Mouse (Mus musculus) ovary, adult 18-20 months (tissue): ENCODE results near the gene Krtap12-1.
"Not testable (repeated sequence)": the region's sequence is repeated elsewhere in the genome, so short reads cannot be mapped to it uniquely, and the experiment has no call there.

ENCODE experiments used
- DNase-seq: peaks from one replicate; pipeline ENCODE4 v3.0.0; 2022; ENCODE audit warnings: low spot score, mixed read lengths

The Krtap12-1 gene

DNA sequence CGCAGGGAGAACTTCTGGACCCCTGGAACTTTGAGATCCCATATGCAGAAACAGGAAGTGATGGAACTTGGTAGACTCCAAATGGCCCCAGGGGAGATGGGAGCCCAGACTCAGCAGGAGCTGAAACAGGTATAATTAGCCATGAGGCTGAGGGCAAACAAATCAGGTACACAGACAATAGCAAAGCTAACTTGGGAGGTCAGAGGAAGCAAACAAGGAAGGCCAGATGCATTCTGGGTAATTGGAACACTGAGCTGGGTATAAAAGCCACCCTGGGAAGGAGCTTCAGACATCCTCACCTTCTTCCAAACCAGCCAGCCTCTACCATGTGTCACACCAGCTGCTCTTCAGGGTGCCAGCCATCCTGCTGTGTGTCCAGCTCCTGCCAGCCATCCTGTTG is at the start of gene Krtap12-1:
TSS of gene Krtap12-1 (plus strand) at position 301 of the 400 bp plus-strand sequence.
- not testable (repeated sequence) for DNase-seq

DNA sequence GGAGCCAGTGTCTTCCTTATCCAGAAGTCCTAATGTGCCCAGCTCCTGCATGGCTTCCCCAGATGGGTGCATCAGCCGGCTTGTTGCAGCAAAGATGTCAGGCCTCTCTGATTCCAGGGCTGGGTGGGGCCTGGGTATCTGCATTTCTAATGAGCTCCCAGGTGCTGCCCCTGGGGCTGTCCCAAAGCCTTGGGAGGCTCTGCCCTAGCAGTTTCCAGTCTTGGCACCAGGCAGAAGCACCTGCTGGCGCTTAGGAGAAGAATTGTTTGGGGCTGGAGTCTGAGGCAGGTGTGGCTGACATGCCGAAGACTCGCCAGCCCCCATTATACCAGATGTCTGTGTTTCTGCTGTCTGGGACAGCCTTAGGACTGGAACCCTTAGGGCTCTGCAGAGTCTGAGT is 49.7 kb upstream of the Krtap12-1 start:
- no peak for DNase-seq

DNA sequence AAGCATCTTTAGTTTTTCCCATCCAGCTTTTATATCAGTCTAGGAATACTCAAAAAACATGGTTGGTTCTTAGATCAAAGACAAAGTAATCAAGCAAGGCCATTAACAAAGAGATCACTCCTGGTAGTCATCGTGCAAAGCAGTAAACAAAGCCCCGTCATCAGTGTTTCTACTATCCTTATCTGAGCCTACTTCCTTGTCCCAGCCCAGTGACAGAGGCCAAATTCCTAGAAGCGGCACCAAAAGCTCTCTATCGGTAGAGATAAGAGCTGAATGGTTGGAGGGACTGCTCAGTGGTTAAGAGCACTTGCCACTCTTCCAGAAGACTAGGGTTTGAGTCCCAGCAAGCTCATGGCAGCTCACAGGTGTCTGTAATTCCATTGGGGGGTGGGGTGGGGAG is 48.9 kb upstream of the Krtap12-1 start:
- no peak for DNase-seq

DNA sequence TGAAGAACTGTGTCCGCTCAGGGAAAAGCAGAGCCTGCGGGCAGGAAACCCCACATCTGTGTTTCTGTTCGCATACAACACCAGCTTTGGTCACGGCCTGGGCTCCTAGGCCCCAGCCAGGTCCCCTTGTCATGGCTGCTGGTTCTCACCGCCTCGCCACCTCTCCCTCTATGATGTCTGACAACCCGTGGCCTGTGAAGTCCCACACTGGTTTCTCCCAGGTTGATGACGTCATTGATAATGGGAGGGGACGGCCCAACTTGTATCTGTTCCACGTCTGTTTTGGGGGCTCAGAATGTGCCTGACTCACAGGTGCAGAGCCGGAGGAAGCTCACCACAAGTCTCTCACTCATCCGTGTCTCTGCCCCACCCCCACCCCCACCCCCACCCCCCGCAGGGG is 46.6 kb upstream of the Krtap12-1 start:
- DNase-seq: no peak

DNA sequence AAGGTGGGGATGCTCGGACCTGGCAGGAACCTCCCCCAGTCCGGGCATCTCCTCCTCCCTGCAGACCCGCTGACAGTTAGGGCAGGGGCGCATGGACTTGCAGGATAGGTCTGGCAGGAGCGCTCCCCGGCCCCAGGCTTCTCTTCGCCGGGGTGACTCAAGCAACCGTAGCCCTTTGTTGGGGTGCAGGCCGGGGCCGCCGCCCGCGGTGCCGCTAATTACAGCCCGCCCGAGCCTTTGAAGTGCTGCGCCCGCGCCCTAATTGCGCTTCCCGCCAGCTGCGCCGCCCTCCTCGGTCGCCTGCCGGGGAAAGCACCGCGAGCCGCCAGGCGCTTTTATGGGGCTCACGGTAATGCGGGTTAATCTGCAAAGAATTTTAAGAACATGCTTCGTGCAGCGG is 42.8 kb upstream of the Krtap12-1 start:
- no peak for DNase-seq

DNA sequence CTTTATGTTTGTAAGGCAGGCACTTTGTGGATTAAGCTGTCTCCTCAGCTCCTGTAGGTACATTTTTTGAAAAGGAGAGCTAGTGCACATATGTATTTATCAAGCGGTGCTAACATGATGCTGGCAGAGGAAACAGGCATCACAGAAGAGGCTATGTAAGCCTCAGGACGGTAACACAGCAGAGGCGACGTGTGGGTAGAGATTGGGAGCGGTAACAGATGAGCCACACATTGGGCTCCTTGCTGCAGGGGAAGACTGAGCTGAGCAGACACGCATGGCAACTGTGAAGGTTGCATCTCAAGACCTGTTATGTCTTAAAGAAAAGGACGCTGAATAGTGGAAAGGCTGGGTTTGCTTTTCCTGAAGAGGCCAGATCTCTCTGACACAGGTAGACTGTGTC is 37.4 kb upstream of the Krtap12-1 start:
- DNase-seq: no peak

DNA sequence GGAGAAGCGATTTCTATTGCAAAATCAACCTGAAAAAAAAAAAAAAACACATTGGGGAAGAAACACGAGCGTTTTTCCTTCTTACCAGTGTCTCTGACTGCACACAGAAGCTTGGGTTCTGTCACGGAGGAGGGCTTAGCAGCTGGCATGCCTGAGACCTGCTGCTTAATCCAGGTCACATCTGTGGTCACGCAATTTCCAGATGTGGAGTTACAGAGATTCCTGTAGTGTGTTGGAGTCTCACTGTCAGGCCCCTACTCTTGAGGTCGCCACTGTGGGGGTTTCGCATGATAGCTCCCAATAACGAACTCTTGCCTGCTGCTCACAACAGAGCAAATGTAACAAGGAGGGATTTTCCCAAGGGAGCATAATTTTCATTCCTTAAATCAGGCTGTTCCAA is 36.2 kb upstream of the Krtap12-1 start:
- DNase-seq: no peak

DNA sequence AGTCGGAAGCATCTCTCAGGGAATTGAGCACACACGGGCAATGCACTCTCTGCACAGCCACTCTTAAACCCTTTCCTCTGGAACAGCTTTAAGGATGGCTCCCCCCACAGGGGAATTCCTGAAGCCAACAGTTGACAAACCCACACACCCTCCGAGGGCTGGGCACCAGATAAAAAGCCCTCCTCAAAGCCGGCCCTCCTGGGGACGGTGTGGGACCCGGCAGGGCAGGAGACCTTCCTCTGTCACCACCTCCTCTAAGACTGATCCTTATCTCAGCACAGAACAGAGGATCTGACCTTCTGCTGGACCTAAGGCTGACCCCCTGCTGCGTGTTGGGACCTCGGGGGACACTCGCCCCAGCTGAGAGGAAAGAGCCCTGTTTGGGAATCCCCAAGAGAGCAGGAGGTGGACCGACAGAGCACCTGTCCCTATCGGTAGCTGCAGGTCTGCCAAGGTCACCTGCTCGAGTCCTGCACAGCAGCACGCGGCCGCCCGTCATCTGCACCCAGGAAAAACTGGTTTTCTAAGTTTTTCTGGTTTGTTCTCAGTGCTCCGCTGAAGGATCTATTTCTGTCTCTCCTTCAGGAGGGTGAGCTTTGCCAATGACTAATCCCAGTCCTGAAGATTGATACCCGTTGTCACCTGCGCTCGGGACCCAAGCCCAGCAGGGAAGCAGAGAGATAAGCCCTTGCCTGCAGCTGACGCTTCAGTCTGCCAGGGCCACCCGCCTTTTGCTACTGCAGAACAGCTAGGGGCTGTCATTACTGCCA is 34.3 kb upstream of the Krtap12-1 start, which contains the start of gene Tspear:
TSS of gene Tspear (plus strand) at position 675 of the 770 bp plus-strand sequence.
- no peak for DNase-seq

DNA sequence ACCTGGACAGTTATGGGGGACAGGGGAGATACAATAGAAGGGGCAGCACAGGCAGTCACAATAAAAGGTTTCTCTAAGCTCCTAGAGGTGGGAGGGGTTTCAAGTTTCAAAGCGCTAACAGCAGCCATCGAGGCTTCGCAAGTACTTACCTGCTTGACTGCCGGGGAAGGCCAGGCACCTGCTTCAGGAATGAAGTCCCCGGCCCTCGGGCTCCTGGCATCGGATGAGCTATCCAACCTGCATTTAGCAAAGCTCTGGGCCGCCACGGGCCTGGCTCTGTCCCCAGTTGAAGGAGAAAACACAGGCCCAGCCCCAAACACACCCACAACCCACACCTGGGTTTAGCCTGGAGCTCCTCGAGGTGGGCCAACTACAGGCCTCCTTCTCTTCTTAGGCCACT is 33.4 kb upstream of the Krtap12-1 start:
- no peak for DNase-seq

DNA sequence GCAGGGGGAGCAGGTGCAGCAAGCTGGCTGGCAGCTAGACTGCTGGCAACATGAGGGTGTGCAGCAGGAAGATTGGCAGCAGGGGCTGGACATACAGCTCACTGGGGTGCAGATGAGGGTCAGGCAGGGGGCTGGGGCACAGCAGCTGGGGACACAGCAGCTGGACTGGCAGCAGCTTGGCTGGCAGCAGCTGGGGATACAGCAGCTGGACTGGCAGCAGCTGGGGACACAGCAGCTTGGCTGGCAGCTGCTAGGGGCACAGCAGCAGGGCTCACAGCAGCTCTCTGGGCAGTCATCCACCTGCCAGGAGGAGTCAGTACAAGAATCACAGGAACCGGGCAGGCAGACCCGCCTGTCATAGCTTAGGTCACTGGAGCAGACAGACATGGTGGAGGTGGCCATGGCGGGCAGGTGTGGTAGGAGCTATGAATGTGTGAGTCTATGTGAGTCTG is 30.0 kb upstream of the Krtap12-1 start, which contains the start of gene Gm19402:
TSS of gene Gm19402 (minus strand) at position 402 of the 452 bp plus-strand sequence.
- not testable (repeated sequence) for DNase-seq

DNA sequence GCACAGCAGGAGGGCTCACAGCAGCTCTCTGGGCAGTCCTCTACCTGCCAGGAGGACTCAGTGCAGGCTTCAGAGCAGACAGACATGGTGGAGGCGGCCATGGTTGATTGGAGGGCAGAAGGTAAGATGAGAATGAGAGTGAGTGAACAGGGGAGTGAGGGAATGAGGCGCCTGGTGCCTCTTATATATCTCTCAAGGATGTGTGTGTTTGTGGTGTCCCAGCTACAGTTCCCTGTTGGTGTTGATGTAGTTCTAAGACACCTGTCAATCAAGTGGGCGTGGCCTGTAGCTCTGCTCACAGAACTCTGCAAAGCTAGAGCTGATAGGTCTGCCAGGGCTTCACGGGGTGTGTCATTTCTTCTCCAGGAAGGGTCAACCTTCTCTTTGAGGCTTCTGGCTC is 23.3 kb upstream of the Krtap12-1 start, which contains the start of gene Gm9508:
TSS of gene Gm9508 (minus strand) at position 101 of the 400 bp plus-strand sequence.
- DNase-seq: no peak

DNA sequence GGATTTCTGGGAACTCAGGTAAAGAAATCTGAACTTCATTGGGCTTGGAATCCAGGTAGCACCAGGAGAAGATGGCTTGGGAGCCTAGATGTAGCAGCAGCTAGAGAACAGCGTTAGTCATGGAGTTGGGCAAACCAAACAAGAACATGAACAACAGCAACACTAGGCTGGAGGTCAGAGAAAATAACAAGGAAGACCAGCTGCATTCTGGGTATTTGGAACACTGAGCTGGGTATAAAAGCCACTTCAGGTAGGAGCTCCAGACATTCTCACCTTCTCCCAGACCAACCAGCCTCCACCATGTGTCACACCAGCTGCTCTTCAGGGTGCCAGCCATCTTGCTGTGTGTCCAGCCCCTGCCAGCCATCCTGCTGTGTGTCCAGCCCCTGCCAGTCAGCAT is 14.1 kb upstream of the Krtap12-1 start, which contains the start of gene Gm10272:
TSS of gene Gm10272 (plus strand) at position 301 of the 400 bp plus-strand sequence.
- DNase-seq: no peak

DNA sequence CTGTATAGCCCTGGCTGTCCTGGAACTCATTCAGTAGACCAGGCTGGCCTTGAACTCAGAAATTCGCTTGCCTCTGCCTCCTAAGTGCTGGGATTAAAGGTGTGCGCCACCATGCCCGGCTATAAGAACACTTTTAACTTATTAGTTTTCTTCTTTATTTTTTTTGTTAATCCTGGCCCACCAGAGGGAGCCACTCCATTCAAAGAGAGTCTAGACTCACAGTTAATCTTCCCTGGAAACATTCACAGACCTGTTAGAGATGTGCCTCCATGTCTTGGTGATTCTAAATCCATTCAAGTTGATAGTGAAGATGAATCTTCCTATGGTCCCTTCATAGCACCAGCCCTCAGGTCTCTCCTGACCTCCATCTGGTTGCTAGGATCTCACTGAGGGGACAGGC is 10.6 kb upstream of the Krtap12-1 start:
- DNase-seq: no peak

DNA sequence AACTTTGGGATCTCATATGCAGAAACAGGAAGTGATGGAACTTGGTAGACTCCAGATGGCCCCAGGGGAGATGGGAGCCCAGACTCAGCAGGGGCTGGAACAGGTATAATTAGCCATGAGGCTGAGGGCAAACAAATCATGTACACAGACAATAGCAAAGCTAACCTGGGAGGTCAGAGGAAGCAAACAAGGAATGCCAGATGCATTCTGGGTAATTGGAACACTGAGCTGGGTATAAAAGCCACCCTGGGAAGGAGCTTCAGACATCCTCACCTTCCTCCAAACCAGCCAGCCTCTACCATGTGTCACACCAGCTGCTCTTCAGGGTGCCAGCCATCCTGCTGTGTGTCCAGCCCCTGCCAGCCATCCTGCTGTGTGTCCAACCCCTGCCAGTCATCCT is 9.2 kb upstream of the Krtap12-1 start, which contains the start of gene Gm10024:
TSS of gene Gm10024 (plus strand) at position 301 of the 400 bp plus-strand sequence.
- DNase-seq: not testable (repeated sequence)

DNA sequence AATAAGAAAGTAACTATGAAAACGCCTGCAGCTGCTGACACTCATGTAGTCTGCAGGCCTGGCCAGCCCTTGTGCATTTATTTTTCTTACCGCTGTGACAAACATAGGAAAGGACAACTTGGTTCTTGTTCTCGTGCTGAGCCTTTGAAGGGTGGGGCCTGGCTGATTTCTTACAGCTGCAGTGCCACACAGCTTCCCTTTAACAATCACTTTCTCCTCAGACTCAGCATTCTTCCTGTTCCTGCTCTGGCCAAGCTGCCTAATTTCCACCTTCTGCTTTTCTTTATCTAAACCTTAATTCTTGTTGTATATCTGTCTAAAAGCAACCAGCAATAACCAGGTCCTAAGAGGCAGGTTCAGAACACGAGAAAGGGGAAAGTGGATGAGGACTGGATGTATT is 6.7 kb upstream of the Krtap12-1 start:
- DNase-seq: no peak

DNA sequence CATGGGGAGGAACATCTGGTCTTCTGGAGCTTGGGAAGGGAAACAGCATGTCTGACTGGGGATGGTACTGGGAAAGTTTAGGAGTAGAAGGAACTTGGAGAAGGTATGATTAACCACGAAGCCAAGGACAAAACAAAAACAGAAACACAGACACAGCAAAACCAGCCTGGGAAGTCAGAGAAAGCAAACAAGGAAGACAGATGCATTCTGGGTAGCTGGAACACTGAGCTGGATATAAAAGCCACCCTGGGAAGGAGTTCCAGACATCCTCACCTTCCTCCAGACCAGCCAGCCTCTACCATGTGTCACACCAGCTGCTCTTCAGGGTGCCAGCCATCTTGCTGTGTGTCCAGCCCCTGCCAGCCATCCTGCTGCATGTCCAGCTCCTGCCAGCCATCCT is 4.9 kb upstream of the Krtap12-1 start, which contains the start of gene Gm10142:
TSS of gene Gm10142 (plus strand) at position 301 of the 400 bp plus-strand sequence.
- no peak for DNase-seq

DNA sequence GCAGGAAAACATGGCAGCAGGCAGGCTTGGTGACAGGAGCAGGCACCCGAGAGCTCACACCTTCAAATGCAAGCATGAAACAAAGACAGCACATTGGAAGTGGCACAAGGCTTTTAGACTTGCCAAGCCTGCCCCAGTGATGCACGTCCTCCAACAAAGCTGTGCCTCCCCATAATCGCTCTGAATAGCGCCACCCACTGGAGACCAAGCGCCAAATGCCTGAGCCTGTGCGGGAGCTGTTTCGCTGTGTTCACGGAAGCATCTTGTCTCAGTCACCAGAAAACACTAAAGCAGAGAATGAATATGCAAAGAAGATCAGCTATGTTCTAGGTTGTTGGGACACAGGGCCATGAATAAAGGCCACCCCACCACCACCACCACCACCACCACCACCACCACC is 4.5 kb downstream of the Krtap12-1 start:
- no peak for DNase-seq

DNA sequence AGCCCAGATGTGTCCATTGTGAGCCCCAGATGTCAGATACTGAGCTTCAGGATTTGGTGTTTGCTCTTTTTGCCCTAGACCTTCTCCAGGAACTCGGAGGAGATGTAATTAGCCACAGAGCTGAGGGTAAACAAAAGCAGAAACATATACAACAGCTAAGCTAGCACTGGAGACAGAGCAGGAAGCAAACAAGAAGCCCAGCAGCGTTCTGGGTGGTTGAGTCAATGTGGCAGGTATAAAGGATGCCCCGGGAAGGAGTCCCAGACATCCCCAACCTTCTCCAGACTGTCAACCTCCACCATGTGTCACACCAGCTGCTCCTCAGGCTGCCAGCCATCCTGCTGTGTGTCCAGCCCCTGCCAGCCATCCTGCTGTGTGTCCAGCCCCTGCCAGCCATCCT is 5.8 kb downstream of the Krtap12-1 start, which contains the start of gene Gm10100:
TSS of gene Gm10100 (plus strand) at position 301 of the 400 bp plus-strand sequence.
- no peak for DNase-seq

DNA sequence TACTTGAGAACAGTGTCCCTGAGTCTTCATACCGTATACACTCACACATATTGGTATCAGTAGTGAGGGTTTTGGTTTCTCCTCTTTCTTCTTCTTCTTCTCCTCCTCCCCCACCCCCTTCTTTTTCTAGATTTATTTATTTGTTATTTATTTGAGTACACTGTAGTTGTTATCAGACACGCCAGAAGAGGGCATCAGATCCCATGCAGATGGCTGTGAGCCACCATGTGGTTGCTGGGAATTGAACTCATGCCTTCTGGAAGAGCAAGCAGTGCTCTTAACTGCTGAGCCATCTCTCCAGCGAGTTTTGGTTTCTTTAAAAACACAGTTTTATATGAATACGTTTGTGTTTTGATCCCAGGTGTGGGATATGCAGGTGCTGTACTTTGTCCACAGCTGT is 7.9 kb downstream of the Krtap12-1 start:
- DNase-seq: no peak

DNA sequence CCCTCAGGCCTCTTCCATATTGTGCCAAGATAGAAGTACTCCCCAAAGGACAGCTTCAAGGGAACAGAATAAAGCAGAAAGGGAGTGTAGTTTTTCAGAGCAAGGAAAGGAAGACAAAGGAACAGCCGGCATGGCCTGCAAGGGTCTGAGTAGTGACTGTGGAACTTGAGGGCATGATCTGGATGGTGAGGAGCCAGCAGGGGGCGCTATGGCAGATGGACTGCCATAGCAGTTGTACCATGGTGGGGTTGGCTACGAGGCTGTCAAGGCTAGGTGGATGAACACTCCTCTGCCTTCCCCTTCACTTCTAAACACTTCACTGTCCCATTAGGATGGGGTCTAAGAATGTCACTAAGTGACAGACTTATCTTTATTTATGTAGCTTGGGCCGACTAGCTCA is 8.8 kb downstream of the Krtap12-1 start:
- DNase-seq: no peak

DNA sequence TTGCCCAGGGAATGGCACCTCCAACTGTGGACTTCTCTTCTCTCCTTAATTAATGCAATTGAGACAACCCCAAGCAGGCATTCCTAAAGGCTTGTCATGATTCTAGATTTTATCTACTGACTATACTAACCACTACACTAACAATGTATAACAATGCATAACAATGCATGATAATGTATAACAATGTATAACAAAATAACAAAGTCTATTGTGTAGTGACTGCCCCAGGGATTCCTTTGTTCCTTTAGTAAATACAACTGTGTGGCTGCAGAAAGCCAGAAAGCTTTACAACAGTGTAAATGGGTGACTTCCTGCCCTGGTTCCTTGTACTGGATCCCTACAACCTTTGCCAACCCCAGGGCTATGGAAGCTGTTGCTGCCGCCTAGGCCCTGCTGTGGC is 15.5 kb downstream of the Krtap12-1 start:
- no peak for DNase-seq

DNA sequence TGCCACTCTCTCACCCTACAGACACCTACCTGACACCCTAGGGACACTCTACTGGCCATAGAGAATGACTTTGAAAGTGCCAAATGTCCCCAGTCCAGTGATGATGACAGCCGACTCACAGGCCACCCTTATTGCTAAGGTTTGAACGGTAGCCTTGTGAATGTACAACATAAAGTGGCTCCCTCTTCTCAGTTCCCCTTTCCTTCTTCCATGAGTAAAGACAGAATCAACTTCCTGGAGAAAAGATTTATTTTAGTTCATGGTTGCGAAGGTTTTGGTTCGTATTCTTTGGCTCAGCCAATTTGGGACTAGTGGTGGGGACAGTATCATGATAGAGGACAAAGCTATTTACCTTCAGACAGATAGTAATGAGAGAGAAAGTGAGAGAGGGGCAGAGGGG is 18.5 kb downstream of the Krtap12-1 start:
- DNase-seq: no peak

DNA sequence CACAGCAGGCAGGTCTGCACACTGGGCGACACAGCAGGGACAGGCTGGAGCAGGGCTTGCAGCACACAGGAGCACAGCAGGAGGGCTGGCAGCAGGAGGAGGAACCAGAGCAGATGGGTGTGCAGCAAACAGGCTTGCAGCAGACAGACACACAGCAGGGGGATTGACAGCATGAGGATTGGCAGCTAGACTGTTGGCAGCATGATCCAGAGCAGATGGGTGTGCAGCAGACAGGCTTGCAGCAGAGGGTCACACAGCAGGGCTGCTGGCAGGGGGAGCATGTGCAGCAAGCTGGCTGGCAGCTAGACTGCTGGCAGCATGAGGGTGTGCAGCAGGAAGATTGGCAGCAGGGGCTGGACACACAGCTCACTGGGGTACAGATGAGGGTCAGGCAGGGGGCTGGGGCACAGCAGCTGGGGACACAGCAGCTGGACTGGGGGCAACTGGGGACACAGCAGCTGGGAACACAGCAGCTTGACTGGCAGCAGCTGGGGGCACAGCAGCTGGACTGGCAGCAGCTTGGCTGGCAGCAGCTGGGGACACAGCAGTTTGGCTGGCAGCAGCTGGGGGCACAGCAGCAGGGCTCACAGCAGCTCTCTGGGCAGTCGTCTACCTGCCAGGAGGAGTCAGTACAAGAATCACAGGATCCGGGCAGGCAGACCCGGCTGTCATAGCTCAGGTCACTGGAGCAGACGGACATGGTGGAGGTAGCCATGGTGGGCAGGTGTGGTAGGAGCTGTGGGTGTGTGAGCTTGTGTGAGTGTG is 21.7 kb downstream of the Krtap12-1 start, which contains the start of gene Gm18596:
TSS of gene Gm18596 (minus strand) at position 715 of the 765 bp plus-strand sequence.
- not testable (repeated sequence) for DNase-seq
